Mouse (Mus musculus) layer of hippocampus, postnatal 25 days (tissue): ENCODE measurements around the gene Ndrg2. TPM values are rescaled to one million over a fixed set of nuclear protein-coding genes. Genes with fewer than 3 reads are reported as not detected.
"Not testable (repeated sequence)": the region's sequence is repeated elsewhere in the genome, so short reads cannot be mapped to it uniquely, and the experiment has no call there.

Experiments
- DNase-seq, 2 experiments: peaks; one replicate each; pipeline ENCODE4 v3.0.0; 2022; ENCODE audit warnings: mixed read lengths in 2 of 2, low spot score in 1 of 2; ENCODE audit errors: extremely low spot score in 1 of 2
- total RNA-seq, 2 experiments: library from RNA; stranded (reverse); gene quantifications; 2 replicates each; pipeline ENCODE4 v1.2.3; 2021

The Ndrg2 gene
- 100 to 1,000 TPM; 823 to 845 TPM for total RNA-seq

DNA sequence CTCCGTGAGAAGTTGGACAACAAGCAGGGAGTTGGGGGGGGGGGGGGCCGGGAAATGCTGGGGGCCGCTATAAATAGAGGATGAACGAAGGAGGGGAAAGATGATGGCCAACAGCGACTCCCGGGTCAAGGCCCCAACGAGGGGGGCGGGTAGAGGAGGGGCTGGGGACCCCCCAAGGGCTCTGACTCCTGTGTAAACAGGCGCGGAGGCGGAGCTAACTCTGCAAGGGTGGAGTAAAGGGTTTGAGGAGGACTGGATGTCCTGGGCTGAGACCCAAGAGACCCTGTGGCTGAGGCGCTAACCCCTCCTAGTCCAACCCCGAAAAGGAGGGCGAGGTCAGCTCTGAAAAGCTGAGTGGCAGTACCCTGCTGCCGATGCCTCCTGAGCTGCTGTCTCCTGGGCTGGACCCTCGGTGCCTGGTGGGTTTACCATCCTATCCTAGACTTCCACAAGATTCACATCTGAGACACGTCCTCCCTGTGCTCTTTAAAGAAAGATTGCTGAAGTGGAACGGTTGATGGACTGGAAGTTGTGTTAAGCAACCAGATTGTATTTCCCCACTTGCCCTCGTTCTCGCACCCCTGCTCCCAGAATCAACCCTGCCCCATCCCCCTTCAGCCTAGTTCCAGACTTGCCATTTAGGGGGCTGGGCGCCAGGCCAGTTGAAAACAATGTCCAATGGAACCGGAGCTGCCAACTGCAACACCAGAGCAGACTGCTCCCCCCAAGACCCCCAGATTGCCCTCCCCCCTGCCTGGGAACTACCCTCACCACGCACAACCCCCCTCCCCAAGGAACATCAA is at the start of gene Ndrg2:
Ndrg2 (minus strand) TSS at position 199 of the 803 bp plus-strand sequence.
- DNase-seq, result peak in 1 of 2 experiments; percentile 63

DNA sequence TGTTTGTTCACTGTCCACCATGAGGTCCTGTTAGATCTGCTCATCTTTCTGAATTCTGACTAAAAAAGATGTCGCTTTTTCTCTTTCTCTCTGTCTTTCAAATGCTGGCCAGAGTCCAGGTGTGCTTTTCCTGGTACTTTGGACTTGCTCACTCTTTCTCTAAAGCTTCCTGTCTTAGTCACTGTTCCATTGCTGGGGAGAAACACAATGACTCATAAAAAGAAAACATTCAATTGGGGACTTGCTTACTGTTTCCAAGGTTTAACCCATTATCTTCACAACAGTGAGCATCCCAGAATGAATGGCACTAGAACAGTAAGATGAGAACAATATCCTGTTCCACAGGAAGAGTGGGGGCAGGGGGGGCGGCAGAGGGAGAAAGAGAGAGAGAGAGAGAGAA is 46.4 kb upstream of the Ndrg2 start:
- DNase-seq, result no peak

DNA sequence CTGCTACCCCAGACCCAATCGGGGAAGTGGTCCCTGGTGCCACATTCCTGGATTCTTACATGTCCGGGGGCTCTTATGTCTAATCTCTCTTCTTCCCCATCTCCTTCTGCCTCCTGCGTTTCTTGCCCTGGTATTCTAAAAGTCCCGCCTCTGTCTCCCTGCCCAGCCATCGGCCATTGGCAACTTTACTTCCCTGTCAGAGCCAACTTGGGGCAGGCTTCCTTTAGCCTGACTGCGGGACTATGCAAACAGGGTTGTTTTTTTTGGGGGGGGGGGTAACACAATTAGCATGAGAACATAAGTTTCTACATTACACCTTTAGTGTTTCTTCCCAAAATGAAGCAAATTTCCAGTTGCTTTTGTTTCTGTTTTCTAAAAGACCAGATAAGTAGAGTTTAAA is 29.4 kb upstream of the Ndrg2 start:
- DNase-seq, result no peak

DNA sequence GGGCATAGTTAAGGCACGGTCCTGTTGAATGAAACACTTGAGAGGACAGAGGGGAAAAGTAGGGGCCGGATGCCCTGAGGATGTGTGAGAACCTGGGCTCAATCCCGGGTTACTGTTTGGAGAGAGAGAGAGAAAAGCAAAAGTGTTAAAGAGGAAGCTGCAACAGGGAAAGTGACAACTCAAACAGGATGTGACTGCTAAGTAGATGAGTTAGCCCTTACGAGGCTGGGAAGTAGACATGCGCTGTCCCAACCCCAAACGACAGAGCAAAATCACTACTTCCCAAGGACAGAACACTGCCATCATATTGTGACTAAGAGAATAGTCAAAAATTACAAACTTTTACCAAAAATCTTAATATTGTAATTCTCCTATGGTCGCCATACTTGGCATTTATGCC is 28.3 kb upstream of the Ndrg2 start:
- DNase-seq, result no peak

DNA sequence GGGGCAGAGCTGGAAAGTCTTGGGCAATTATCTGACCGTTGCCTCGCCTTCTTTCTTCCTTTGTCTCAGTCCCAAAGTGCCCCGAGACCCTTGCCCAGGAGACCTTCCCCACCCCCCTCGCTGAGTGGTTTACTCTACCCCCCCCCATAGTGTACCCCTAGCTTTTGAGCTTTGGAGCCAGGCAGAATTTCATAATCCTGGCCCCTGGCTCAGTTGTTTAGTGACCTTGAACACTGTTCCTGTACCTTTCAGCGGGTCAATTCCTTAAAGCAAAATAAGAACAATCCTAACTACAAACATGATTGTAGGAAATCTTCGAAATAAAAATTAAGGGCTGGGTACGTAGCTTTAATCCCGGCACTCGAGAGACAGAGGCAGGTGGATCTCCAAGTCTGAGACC is 27.6 kb upstream of the Ndrg2 start:
- no peak for DNase-seq

DNA sequence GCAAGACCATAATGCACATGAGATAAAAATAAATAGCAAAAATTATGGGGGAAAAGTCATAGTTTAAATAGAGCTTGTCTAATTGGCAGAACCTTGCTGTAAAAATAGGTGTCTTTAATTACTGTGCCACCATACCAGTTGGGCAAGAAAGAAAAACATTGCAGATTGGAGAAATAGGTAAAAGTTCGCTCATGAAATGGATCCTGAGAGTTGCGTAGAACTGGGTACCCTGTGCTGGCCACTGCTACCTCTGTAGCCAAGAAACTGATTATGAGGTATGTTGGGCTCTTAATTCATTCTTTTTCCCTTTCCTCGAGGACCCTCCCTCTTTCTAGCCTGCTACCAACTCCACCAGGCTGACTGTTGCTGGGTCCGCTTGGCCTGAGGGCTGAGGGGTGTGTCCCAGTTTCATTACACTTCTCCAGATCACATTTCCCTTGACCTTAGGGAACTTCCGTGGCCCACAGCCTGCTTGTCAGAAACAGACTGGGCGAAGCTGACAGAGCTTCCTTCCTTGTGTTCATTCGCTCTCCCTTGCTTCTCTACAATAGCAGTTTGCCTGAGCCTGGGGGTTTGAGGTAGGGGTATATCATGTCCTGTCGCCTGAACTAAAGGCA is 27.1 kb upstream of the Ndrg2 start:
- DNase-seq, result no peak

DNA sequence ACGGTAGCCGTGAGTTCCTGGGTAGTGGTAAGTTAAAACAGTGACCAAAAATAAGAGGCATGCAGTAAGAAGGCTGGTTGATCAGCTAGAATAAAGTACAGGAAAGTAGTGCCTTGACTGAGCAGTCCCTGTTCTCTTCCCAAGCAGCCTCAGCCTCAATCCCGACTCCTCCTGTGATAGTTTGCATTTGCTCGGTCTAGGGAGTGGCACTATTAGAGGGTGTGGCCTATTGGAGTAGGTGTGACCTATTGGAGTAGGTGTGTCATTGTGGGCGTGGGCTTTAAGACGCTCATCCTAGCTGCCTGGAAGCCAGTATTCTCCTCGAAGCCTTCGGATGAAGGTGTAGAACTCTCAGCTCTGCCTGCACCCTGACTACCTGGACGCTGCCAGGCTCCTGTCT is 25.0 kb upstream of the Ndrg2 start:
- DNase-seq, result no peak

DNA sequence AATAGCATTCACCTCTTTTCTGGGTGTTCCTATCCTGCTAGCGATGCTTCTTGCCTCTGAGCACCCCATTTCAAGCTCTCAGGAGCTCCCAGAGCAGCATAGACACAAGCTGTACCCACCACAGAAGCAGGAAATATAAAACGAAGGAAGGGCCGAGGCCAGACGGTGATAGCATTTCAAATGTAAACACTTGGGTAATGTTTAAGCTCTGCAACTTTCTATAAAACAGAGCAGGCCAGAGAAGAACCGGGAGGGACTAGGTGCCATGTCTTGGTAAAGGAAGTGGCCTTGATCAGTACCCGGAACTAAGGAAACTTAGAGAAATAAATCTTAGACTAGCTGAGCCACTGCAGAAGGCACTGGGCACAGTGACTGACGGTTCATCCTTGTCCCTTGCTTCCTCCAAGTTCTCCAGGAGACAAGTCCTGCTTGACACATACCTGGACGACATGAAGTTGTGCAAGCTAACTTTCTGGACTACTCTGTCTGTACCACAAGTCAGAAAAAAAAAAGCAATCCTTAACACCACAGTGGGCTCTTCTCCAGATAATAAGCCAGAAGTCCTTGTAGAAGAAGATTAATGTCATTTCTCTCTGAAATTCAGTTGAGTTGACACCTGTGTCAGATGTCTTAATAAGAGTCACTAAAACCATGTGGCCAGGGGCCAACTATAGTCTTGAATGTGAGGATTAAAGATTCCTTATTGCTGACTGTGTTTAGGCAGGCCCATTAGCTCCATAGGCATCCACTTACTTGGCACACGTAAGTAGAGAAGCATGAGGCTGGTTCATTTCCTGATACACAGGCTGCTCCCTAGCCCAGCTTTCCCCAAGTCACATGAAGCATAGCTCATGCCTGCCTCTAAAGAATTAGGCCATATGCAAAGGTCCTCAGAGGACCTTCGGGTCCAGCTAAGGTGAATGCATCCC is 18.4 kb upstream of the Ndrg2 start:
- DNase-seq, result no peak

DNA sequence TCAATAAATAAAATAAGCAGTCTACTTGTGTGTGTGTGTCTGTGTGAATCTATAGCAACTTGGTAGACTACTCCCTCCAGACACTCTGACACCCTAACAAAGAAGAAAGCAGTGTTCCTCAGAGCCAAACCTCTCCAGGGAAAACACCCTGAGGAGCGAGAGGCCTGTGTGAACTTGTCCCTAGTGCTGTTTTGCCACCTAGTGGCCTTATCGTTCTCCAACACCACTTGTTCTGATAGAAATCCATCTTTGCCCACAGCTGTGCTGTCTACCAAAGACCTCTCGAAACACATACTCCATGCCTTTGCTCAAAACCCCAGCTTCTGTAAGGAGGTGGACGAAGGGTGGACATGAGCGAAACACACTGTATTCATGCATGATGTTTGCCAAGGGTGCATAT is 16.9 kb upstream of the Ndrg2 start:
- DNase-seq, result peak in 1 of 2 experiments; percentile 41

DNA sequence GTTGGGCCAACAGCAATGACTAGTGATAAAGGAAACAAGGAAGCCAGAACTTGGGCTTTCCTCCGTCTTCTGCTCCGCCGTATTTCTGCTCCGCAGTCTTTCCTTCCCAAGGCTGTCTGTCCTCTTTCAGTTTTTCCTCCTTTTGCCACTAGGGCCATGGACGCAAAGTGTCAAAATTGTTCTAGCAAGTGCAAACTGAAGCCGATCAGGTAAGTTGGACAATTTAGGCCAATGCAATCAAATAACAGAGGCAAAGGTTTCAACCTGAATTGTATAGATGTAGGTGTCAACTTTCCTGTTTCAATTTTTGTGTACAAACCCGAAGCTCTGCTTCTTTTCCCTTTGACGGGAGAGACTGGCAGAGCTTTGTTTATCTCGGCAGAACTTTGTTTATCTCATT is 16.0 kb upstream of the Ndrg2 start:
- no peak for DNase-seq

DNA sequence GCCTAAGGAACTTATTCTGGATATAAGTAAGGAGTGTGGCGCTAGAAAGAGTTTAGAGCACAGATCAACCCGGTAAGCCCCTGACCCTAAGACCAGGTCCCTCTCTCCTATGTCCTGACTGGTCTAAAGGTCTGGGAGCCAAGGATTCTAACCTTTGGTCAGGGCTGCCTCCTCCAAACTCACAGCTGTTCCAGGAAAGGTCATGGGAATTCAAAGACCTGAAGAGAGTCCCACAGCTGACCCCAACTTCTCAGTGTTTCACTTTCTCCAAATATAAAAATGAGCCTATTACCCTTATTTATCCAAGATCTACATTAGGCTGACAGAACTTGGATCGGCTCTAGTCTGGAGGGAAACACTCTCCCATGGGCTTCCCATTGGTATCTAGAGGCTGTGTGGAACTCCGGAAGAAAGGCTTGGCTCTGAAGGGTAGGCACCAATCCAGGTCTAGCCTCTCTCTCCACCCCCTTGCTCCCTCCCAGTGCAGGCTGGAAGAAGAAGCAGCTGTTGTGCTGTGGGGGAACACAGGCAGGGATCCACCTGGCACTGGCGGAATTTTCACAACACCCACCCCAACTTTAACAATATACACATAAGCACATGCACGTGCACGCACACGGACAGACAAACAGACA is 15.5 kb upstream of the Ndrg2 start:
- peak in 1 of 2 experiments; percentile 23 for DNase-seq

DNA sequence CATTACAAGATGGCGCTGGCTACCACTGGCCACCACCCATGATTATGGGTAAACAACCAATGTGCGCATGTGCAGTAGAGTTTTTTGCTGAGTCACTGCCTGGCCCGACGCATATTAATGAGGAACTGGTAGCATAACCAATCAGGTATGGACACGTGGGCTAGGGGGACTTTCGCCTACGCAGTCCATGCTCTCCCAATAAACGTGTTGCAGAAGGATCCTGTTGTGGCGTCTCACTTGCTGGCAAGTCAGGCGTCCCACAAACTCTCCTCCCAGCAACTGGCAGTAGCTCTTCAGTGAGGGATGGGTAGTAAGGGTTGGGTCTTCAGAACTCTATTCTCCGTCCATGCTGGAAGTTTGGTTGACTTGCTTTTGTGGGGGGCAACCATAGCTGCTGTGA is 13.0 kb upstream of the Ndrg2 start:
- DNase-seq, result not testable (repeated sequence)

DNA sequence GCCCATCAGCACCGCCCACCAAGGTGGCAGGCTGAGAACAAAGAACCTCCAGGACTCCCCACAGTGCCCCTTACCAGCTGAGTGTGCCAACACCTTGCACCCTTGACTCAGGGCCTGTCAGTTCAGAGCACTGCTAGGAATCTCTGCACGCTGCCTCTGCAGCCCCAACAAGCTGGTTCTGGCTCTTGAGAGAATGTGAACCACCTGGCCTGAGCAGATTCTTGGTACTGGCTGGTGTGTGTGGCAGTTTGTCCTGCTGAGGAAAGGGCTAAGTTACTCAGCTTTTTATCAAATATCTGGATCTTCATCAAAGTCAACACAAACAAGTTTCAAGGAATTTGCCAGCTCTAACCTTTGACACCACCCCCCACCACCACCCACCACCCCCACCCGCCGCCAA is 9.5 kb upstream of the Ndrg2 start:
- DNase-seq, result no peak

DNA sequence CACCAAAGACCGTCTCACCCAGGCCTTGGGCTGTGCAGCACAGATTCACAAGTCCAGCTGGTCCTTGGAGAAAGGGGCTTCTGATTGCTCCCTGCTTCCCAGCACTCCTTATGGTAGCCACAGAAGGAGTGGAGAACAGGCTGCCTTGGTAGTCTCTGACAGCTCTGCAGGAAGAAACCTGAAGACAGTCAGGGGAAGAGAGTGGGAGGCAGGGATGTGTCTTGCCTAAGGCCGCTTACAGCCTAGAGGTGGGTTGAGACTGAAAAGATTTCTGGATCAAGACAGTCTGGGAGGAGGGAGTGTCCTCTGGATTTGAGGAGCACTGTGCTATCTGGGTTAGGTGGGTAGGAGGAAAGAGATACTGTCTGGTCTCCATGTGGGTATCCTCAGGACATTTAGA is 9.0 kb upstream of the Ndrg2 start:
- DNase-seq, result no peak

DNA sequence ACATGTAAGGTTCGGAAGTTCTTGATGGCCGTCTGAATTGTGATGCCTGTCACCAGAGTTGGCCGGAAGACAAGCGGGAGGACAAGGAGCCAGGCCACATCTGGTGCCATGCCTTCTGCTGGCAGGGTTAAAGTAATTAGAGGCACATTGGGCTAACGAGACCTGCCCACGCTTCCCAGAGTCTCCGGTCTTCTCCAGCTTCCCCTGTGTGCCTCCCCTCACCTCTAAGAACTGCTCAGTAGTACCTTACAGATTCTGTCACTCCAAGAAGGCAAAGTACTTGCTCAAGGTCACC is 8.6 kb upstream of the Ndrg2 start, which contains the start of gene Rnase13:
Rnase13 (minus strand) TSS at position 203 of the 295 bp plus-strand sequence.
- no peak for DNase-seq

DNA sequence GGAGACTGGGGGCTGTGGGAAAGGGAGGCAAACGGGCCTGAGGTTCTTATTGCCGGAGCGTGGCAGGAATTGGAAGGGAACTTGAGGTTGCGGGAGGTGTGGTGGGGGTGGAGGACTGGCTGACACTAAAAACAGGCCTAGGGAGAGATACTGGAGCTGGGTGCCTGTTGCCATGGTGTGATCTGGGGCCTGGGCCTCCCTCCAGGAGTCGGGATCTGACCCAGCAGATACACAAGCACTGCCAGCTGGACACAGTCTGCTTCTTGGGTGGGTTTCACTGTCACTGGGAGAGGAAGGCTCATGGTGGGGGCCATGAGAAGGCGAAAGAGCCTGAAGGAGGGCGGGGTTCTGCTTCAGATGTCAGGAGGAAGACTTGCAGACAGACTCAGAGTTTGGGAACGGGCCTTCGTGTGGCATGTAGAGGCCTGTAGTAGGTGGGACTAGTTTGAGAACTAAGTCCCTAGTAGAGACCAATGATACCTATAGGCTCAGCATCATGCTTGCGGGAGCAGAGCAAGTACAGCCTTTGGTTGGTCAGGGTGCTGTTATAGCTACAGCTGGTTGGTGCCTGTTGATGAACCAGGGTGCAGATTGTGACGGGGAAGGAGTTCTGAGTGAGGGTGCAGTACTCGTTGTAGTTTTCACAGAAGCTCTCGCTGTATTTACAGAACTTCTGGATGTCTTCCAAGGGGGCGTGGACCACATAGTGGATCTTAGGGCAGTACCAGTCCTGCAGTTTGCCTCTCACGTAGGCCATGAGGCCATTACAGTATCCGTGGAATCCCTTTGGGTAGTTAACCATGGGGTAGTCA is 8.0 kb upstream of the Ndrg2 start:
- DNase-seq, result peak in 1 of 2 experiments; percentile 29

DNA sequence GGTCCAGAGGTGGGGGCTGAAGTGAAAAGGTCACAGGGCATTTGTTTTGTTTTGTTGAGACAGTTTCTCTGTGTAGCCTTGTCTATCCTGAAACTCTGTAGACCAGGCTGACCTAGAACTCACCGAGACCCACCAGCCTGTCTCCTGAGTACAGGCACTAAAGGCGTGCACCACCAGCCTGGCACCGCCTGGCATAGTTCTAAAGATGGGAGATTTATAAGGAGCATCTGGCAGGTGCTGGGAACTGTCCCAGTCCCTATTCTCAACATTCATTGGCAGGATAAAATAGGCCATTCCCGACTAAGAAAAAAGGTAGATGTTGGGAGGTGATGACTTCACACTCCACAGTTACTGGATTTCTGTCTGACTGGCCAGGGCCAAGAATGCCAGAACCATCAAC is 5.0 kb upstream of the Ndrg2 start:
- no peak for DNase-seq

DNA sequence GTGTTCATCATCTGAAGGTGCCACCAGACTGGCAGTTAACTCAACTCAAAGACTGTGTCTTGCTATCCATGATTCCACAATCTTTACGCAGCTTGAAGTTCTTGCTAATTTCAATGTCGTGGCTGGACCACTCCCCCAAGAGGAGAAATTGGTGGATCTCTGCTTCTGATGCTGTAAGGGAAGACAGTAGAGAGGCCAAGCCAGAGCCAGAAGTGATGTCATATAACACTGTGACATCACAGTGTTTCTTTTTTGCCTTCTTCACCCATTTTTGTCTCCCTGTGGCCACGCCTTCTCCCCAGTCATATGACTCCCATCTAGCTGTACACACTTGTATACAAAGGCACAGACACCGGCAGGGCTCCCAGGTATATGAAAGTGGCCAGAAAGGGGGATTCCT is 4.2 kb upstream of the Ndrg2 start, which contains the start of gene Tppp2:
Tppp2 (plus strand) TSS at position 301 of the 400 bp plus-strand sequence.
- no peak for DNase-seq

DNA sequence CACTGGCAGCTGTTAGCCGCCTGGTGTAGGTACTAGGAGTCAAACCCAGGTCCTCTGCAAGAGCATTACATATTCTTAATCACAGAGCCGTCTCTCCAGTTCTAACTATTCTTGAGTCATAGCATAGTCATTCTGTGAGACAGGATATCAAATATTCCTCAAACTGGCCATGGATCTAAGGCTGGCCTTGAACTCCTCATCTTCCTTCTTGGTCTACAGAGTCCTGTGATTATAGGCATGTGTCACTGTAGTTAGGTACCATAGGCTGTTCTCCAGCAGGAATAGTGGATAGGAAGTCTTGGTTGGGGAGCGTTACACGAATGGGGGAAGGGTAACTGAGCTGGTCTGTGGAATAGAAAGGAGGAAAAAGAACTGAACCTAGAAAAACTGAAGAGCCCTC is 2.6 kb upstream of the Ndrg2 start:
- no peak for DNase-seq

DNA sequence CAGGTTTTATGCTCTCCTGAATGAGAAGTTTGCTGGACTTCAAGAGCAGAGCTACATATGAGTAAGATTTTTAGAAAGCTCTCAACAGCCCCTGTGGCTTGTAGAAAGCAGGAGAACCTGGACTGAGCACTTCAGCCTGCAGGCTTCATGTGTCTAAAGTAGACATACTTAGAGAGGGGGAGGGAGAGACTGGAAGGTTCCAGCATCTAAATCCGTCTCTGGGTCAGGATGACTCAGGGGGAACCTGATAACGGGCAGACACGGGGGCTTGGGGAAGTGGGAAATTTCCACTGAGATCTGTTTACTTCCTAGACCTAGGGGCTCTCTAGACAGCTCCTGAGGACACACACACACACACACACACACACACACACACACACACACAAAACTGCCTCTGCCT is 1.1 kb upstream of the Ndrg2 start:
- DNase-seq, result no peak
